Mouse (Mus musculus) ES-Bruce4 (cell line): ENCODE measurements around the gene Otud3.

ENCODE experiments used
- CTCF ChIP-seq: IDR thresholded peaks from one replicate; pipeline ENCODE4 v1.8.1; 2011; ENCODE audit warnings: low read depth, low read length
- POLR2A ChIP-seq: IDR thresholded peaks from one replicate; pipeline ENCODE4 v1.8.1; 2011; ENCODE audit warnings: low read length; ENCODE audit not compliant: insufficient read depth

DNA sequence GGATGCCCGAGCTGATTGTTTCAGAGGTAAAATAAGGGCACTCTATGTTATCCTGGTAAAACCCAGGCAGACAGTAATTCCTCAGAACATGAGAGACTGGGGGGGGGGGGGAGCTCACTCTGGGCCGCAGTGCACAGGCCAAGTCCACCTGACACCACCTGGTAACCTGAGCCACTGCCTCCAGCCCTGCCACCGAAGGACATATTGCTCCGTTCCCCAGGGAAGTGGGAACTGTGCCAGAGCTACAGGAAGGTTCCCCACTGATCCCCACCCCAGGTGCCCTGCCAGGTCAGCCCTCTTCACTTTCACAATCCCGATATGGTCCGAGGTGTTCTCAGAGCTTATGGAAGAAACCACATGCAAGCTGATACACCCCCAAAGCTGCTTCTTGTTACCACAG, 21.1 kb downstream of the Otud3 start:
- TF ChIP-seq POLR2A: no peak
- no peak for TF ChIP-seq CTCF
